Mouse (Mus musculus) T-helper 2 cell (primary cell): ENCODE results near the gene Cntfr.

Experiments
- in situ Hi-C: fragments of 300-600 bp; cut with MboI, MseI; formaldehyde crosslinking; loops from one replicate; pipeline ENCODE4 v1.15.1; 2025; ENCODE audit warnings: high pct_unique_total_duplicates

Gene Cntfr

GRCm38 (mm10) chr4:41696930-41697841 lies at the start of gene Cntfr:
Gene Cntfr (minus strand): TSS chr4:41697089.
- in situ Hi-C loops, result loop anchor here (5.0 kb wide), 2 partner anchors 475 to 970 kb away; no protein-coding TSS in a partner anchor

GRCm38 (mm10) chr4:41745021-41745420 lies 48.1 kb upstream of the Cntfr start:
- in situ Hi-C loops, result loop anchor here (25.0 kb wide), 1 partner anchor 1033 kb away; the partner anchor contains the start of genes Aptx and Dnaja1

- in situ Hi-C loops, result loop anchor here (25.0 kb wide), 1 partner anchor 1032 kb away; the partner anchor contains the start of genes Aptx and Dnaja1
These were observed 47.2 kb upstream of the Cntfr start for GRCm38 (mm10) chr4:41744131-41744530.

DNA sequence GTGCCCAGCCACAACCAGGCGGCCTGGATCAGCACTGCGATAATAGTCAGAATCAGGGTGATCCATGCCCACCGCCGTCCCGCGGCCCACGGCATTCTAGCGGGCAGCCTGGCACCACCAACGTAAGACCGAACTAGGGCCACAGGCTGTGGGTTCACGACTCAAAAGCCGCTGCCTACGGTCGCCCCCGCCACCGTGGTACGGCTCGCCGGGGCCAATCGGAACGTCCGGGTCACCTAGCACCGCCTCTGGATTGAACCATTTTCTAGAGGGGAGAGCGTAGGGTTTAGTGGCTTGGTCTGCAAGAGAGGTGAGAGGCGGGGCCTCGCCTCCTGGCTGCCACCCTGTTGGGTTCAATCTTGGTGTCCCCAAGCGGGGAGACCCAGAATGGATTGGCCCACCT lies 44.3 kb upstream of the Cntfr start:
- in situ Hi-C loops, result loop anchor here (25.0 kb wide), 1 partner anchor 1029 kb away; the partner anchor contains the start of genes Aptx and Dnaja1

- in situ Hi-C loops, result loop anchor here (25.0 kb wide), 1 partner anchor 1028 kb away; the partner anchor contains the start of genes Aptx and Dnaja1
These were observed 43.7 kb upstream of the Cntfr start for GRCm38 (mm10) chr4:41740380-41741157.

GRCm38 (mm10) chr4:41739260-41739659 lies 42.4 kb upstream of the Cntfr start:
- in situ Hi-C loops, result loop anchor here (25.0 kb wide), 1 partner anchor 1027 kb away; the partner anchor contains the start of genes Aptx and Dnaja1

GRCm38 (mm10) chr4:41738256-41738603 lies 41.3 kb upstream of the Cntfr start:
- in situ Hi-C loops, result loop anchor here (25.0 kb wide), 1 partner anchor 1026 kb away; the partner anchor contains the start of genes Aptx and Dnaja1

GRCm38 (mm10) chr4:41737602-41738255 lies 40.8 kb upstream of the Cntfr start:
- in situ Hi-C loops, result loop anchor here (25.0 kb wide), 1 partner anchor 1025 kb away; the partner anchor contains the start of genes Aptx and Dnaja1

- in situ Hi-C loops, result loop anchor here (25.0 kb wide), 1 partner anchor 1019 kb away; the partner anchor contains the start of genes Aptx and Dnaja1
These were observed 34.3 kb upstream of the Cntfr start, which contains the start of gene Arid3c for GRCm38 (mm10) chr4:41731052-41731765. Gene Arid3c (minus strand): TSS chr4:41731142.

GRCm38 (mm10) chr4:41726826-41727621 lies 30.1 kb upstream of the Cntfr start:
- in situ Hi-C loops, result loop anchor here (5.0 to 25.0 kb wide), 2 partner anchors 1015 to 1320 kb away; partner anchors contain the start of genes Aptx, Dnaja1 and Fam214b

DNA sequence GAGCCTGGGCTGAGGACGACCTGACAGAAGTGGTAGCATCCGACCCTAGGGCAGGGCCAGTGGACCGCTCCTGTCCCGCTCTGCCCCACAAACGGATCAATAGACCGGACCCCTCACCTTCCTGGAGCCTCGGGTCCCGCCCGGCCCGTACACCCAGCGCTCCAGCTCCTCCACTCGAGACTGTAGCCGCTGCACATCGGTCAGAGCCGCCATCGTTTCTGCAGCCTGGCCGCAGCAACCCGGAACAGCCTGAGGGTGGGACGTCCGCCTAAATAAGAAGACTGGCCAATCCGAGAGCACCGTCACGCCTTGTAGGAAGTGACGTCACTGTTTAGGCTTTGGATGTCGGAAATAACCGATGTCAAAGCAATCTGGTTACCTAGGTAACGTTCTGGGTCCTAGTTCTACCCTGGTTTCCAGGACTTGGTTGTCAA lies 26.0 kb upstream of the Cntfr start, which contains the start of gene Dctn3:
Gene Dctn3, minus strand, starts transcription at position 253 of the 434 bp plus-strand sequence.
- in situ Hi-C loops, result no loop called here

GRCm38 (mm10) chr4:41716834-41717233 lies 19.9 kb upstream of the Cntfr start:
- in situ Hi-C loops, result loop anchor here (10.0 kb wide), 2 partner anchors 872 to 1452 kb away; partner anchors contain the start of genes Smim27 and Topors

DNA sequence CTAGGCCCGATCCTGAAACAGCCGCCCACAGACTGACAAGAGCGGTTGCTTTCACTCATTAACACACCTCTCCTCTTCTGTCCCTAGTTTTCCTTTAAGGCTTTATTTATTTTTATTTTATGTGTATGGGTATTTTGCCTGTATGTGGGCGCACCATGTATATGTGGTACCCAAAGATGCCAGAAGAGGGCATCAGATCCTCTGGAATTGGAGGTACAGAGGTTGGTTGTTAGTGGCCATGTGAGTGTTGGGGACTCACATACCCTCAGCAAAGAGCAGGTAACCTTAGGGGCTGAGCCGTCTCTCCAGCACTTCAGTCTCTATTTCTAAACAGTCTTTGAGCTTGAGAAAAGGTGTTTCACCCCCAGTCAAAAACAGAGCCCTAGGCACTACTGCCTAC lies 18.7 kb upstream of the Cntfr start:
- in situ Hi-C loops, result loop anchor here (10.0 kb wide), 2 partner anchors 871 to 1451 kb away; partner anchors contain the start of genes Smim27 and Topors

- in situ Hi-C loops, result loop anchor here (10.0 kb wide), 2 partner anchors 870 to 1450 kb away; partner anchors contain the start of genes Smim27 and Topors
These were observed 18.2 kb upstream of the Cntfr start for GRCm38 (mm10) chr4:41715082-41715481.

GRCm38 (mm10) chr4:41714276-41714675 lies 17.4 kb upstream of the Cntfr start:
- in situ Hi-C loops, result loop anchor here (10.0 kb wide), 2 partner anchors 869 to 1449 kb away; partner anchors contain the start of genes Smim27 and Topors

DNA sequence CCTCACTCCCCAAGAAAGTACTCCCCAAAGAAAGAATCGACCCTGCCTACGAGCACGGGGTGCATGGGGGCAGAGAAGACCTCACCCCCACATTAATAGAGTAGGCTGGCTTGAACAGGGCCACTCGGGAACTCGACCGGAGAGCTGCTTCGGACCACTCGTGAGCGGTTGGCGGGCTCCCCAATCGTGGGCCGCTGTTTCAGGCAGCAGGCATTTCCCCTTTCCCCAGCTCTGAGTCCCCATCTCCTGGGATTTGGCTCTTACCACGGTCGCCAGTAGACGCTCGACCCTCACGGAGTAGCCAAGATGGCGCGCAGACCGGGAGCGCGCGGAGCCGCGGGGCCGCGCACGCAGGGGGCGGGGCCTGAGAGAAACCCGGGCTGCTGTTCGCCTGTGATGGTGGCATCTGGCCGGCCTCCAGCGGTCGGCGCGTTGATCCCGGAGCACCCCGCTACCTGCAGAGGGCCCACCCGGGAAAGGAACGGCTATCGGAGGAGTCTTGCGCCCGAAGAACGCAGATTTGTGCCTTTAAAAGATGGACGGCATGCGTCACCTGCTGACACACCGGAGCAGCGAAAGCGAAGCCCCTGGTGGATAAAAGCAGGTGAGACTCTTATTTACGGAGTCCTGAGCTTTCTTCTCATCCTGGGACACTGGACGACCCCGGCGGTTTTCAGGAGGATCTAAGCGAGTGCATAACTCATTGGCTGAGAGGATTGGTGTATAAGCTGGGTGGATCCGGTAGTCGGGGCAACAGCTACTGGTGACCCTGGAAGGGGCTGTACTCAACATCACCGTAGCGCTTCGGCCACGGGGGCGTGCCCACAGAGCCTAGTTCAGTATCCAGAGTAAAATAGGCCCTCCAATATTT lies 16.5 kb upstream of the Cntfr start, which contains the start of gene Rpp25l:
Gene Rpp25l, minus strand, starts transcription at position 338 of the 871 bp plus-strand sequence.
- in situ Hi-C loops, result loop anchor here (10.0 kb wide), 2 partner anchors 869 to 1449 kb away; partner anchors contain the start of genes Smim27 and Topors

DNA sequence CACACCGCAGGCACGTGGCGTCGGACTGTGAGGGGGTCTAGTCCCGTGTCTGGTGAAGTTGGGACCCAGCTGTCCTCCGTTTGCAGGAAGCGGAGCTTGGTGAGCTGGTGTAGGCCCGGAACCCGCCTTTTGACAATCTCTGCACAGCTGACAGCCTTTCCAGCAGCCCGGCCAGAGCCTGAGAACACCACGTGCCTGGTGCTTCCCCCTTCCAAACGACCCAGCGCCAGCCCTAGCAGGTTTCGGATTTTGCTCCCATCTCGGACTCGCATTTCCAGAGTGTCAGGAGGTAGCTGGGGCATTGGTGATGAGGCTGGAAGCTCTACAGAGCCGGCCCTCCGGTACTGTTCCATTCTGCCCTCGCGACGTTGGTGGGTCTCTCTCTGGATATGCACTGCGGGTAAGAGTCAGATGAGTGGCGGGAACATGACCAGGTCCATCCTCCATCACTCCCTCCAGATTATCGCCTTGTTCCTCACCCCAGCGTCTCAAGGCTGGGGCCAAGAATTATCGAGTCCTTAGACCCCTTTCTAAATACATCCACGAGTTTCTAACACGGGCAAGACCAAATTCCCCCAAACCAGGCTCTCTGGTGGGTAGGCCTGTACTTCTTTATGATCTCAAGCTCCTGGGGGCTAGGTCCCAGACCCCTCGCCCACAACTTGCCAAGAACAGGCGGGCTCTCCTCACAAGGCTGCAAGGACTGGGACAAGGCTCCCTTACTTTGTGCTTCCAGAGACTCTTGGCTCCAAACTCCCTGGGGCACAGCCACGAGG lies 15.7 kb upstream of the Cntfr start:
- in situ Hi-C loops, result loop anchor here (10.0 kb wide), 2 partner anchors 868 to 1448 kb away; partner anchors contain the start of genes Smim27 and Topors
